Mouse (Mus musculus): ENCODE data around the gene Klhdc8b. TPM values are rescaled to one million over a fixed set of nuclear protein-coding genes. Genes with fewer than 3 reads are reported as not detected.

Klhdc8b gene
- polyA plus RNA-seq (2011; ENCODE audit: insufficient read depth, insufficient read length, low read depth, missing spikeins), result 5.8 and 6.4 TPM in 2 replicates

- TF ChIP-seq CTCF (IDR thresholded peaks at IDR 0.05; ENCODE audit: low read depth, low read length) (no peak), POLR2A (IDR thresholded peaks at IDR 0.05; ENCODE audit: insufficient read depth, low read length) (no peak), EP300 (IDR thresholded peaks at IDR 0.05; ENCODE audit: insufficient read depth, low read depth, low read length) (no peak)
- Histone ChIP-seq H3K4me3 (ENCODE audit: low read depth, low read length) (peak within 1 kb of the TSS; percentile 87), H3K27ac (ENCODE audit: insufficient read depth, low read length) (no peak within 1 kb of the TSS), H3K36me3 (ENCODE audit: control insufficient read depth, insufficient read depth, low read length, poor library complexity, severe bottlenecking) (peaks cover 13% of the 10 kb centered on the region), H3K27me3 (ENCODE audit: control insufficient read depth, insufficient read depth, low read length, poor library complexity, severe bottlenecking) (no peaks in the 10 kb centered on the region), H3K9me3 (replicated peaks; ENCODE audit: control insufficient read depth, insufficient read depth, low read length, poor library complexity, severe bottlenecking) (no peaks in the 10 kb centered on the region), H3K9ac (ENCODE audit: low read depth, poor library complexity, severe bottlenecking) (peak within 1 kb of the TSS; percentile 93), H3K4me1 (ENCODE audit: control insufficient read depth, insufficient read depth, low read length) (peaks cover 4% of the 10 kb centered on the region)
Observed at GRCm38 (mm10) chr9:108461181-108461631, at the start of gene Klhdc8b. Gene Klhdc8b (minus strand): TSS chr9:108461581.

- Histone ChIP-seq H3K4me3 (ENCODE audit: low read depth, low read length) (no peak overlapping the region), H3K9ac (ENCODE audit: low read depth, poor library complexity, severe bottlenecking) (peak overlapping the region; percentile 58; the same call in 1 of the 2 replicates), H3K9me3 (replicated peaks; ENCODE audit: control insufficient read depth, insufficient read depth, low read length, poor library complexity, severe bottlenecking) (no peaks in the 10 kb centered on the region), H3K27ac (ENCODE audit: insufficient read depth, low read length) (no peak overlapping the region), H3K4me1 (ENCODE audit: control insufficient read depth, insufficient read depth, low read length) (peaks cover 3% of the 10 kb centered on the region), H3K36me3 (ENCODE audit: control insufficient read depth, insufficient read depth, low read length, poor library complexity, severe bottlenecking) (peaks cover 35% of the 10 kb centered on the region), H3K27me3 (ENCODE audit: control insufficient read depth, insufficient read depth, low read length, poor library complexity, severe bottlenecking) (no peaks in the 10 kb centered on the region)
- TF ChIP-seq EP300 (IDR thresholded peaks at IDR 0.05; ENCODE audit: insufficient read depth, low read depth, low read length) (no peak), CTCF (IDR thresholded peaks at IDR 0.05; ENCODE audit: low read depth, low read length) (no peak)
Observed at GRCm38 (mm10) chr9:108508776-108509175, 47.4 kb upstream of the Klhdc8b start.

GRCm38 (mm10) chr9:108507619-108508434 is 46.4 kb upstream of the Klhdc8b start, which contains the start of gene Qars:
Gene Qars (plus strand): TSS chr9:108507706.
- TF ChIP-seq POLR2A (IDR thresholded peaks at IDR 0.05; ENCODE audit: insufficient read depth, low read length), result peak; percentile 25
- 0 out of 2 replicates have a peak, but pooled peaks have one; percentile 7 for TF ChIP-seq EP300 (IDR thresholded peaks at IDR 0.05; ENCODE audit: insufficient read depth, low read depth, low read length)
- TF ChIP-seq CTCF (IDR thresholded peaks at IDR 0.05; ENCODE audit: low read depth, low read length), result no peak
- Histone ChIP-seq H3K4me3 (ENCODE audit: low read depth, low read length) (peak within 1 kb of the TSS; percentile 92), H3K9me3 (replicated peaks; ENCODE audit: control insufficient read depth, insufficient read depth, low read length, poor library complexity, severe bottlenecking) (no peaks in the 10 kb centered on the region), H3K36me3 (ENCODE audit: control insufficient read depth, insufficient read depth, low read length, poor library complexity, severe bottlenecking) (peaks cover 30% of the 10 kb centered on the region), H3K4me1 (ENCODE audit: control insufficient read depth, insufficient read depth, low read length) (peaks cover 3% of the 10 kb centered on the region), H3K27ac (ENCODE audit: insufficient read depth, low read length) (peak within 1 kb of the TSS; percentile 40), H3K9ac (ENCODE audit: low read depth, poor library complexity, severe bottlenecking) (peak within 1 kb of the TSS; percentile 58), H3K27me3 (ENCODE audit: control insufficient read depth, insufficient read depth, low read length, poor library complexity, severe bottlenecking) (no peaks in the 10 kb centered on the region)

GRCm38 (mm10) chr9:108506901-108507300 is 45.5 kb upstream of the Klhdc8b start:
- Histone ChIP-seq H3K27ac (ENCODE audit: insufficient read depth, low read length) (peak overlapping the region; percentile 40; the same call in 1 of the 2 replicates), H3K36me3 (ENCODE audit: control insufficient read depth, insufficient read depth, low read length, poor library complexity, severe bottlenecking) (peaks cover 22% of the 10 kb centered on the region), H3K4me1 (ENCODE audit: control insufficient read depth, insufficient read depth, low read length) (peaks cover 3% of the 10 kb centered on the region), H3K27me3 (ENCODE audit: control insufficient read depth, insufficient read depth, low read length, poor library complexity, severe bottlenecking) (no peaks in the 10 kb centered on the region), H3K9ac (ENCODE audit: low read depth, poor library complexity, severe bottlenecking) (0 out of 2 replicates have a peak overlapping the region, but pooled peaks have one; percentile 1), H3K9me3 (replicated peaks; ENCODE audit: control insufficient read depth, insufficient read depth, low read length, poor library complexity, severe bottlenecking) (no peaks in the 10 kb centered on the region), H3K4me3 (ENCODE audit: low read depth, low read length) (no peak overlapping the region)
- TF ChIP-seq CTCF (IDR thresholded peaks at IDR 0.05; ENCODE audit: low read depth, low read length) (no peak), EP300 (IDR thresholded peaks at IDR 0.05; ENCODE audit: insufficient read depth, low read depth, low read length) (no peak), POLR2A (IDR thresholded peaks at IDR 0.05; ENCODE audit: insufficient read depth, low read length) (no peak)

GRCm38 (mm10) chr9:108499943-108500342 is 38.6 kb upstream of the Klhdc8b start:
- H3K4me1 ChIP-seq (ENCODE audit: control insufficient read depth, insufficient read depth, low read length), result no peaks in the 10 kb centered on the region
- no peak overlapping the region for H3K9ac ChIP-seq (ENCODE audit: low read depth, poor library complexity, severe bottlenecking)
- TF ChIP-seq CTCF (IDR thresholded peaks at IDR 0.05; ENCODE audit: low read depth, low read length) (no peak), EP300 (IDR thresholded peaks at IDR 0.05; ENCODE audit: insufficient read depth, low read depth, low read length) (no peak), POLR2A (IDR thresholded peaks at IDR 0.05; ENCODE audit: insufficient read depth, low read length) (no peak)
- no peak overlapping the region for H3K4me3 ChIP-seq (ENCODE audit: low read depth, low read length)
- H3K27me3 ChIP-seq (ENCODE audit: control insufficient read depth, insufficient read depth, low read length, poor library complexity, severe bottlenecking), result no peaks in the 10 kb centered on the region
- peaks cover 52% of the 10 kb centered on the region for H3K36me3 ChIP-seq (ENCODE audit: control insufficient read depth, insufficient read depth, low read length, poor library complexity, severe bottlenecking)
- no peak overlapping the region for H3K27ac ChIP-seq (ENCODE audit: insufficient read depth, low read length)
- no peaks in the 10 kb centered on the region for H3K9me3 ChIP-seq (replicated peaks; ENCODE audit: control insufficient read depth, insufficient read depth, low read length, poor library complexity, severe bottlenecking)

- Histone ChIP-seq H3K27ac (ENCODE audit: insufficient read depth, low read length) (no peak overlapping the region), H3K9me3 (replicated peaks; ENCODE audit: control insufficient read depth, insufficient read depth, low read length, poor library complexity, severe bottlenecking) (no peaks in the 10 kb centered on the region), H3K36me3 (ENCODE audit: control insufficient read depth, insufficient read depth, low read length, poor library complexity, severe bottlenecking) (peaks cover 58% of the 10 kb centered on the region), H3K27me3 (ENCODE audit: control insufficient read depth, insufficient read depth, low read length, poor library complexity, severe bottlenecking) (no peaks in the 10 kb centered on the region), H3K9ac (ENCODE audit: low read depth, poor library complexity, severe bottlenecking) (no peak overlapping the region), H3K4me1 (ENCODE audit: control insufficient read depth, insufficient read depth, low read length) (no peaks in the 10 kb centered on the region), H3K4me3 (ENCODE audit: low read depth, low read length) (no peak overlapping the region)
- TF ChIP-seq EP300 (IDR thresholded peaks at IDR 0.05; ENCODE audit: insufficient read depth, low read depth, low read length) (no peak), POLR2A (IDR thresholded peaks at IDR 0.05; ENCODE audit: insufficient read depth, low read length) (no peak), CTCF (IDR thresholded peaks at IDR 0.05; ENCODE audit: low read depth, low read length) (no peak)
Observed at GRCm38 (mm10) chr9:108499231-108499630, 37.9 kb upstream of the Klhdc8b start.
